Mouse (Mus musculus) layer of hippocampus, adult 9-11 months (tissue): Measurements from ENCODE around the gene Htra2.

Source experiments
- DNase-seq: peaks from one replicate; pipeline ENCODE4 v3.0.0; 2022

Htra2 gene

GRCm38 (mm10) chr6:83054871-83055431, at the start of gene Htra2:
TSS of gene Htra2 (minus strand) at chr6:83055273.
- no peak for DNase-seq

- DNase-seq, result peak; percentile 81
Measured at GRCm38 (mm10) chr6:83104158-83104557, 49.1 kb upstream of the Htra2 start.

- DNase-seq, result no peak
Measured at GRCm38 (mm10) chr6:83103130-83103650, 48.1 kb upstream of the Htra2 start.

DNA sequence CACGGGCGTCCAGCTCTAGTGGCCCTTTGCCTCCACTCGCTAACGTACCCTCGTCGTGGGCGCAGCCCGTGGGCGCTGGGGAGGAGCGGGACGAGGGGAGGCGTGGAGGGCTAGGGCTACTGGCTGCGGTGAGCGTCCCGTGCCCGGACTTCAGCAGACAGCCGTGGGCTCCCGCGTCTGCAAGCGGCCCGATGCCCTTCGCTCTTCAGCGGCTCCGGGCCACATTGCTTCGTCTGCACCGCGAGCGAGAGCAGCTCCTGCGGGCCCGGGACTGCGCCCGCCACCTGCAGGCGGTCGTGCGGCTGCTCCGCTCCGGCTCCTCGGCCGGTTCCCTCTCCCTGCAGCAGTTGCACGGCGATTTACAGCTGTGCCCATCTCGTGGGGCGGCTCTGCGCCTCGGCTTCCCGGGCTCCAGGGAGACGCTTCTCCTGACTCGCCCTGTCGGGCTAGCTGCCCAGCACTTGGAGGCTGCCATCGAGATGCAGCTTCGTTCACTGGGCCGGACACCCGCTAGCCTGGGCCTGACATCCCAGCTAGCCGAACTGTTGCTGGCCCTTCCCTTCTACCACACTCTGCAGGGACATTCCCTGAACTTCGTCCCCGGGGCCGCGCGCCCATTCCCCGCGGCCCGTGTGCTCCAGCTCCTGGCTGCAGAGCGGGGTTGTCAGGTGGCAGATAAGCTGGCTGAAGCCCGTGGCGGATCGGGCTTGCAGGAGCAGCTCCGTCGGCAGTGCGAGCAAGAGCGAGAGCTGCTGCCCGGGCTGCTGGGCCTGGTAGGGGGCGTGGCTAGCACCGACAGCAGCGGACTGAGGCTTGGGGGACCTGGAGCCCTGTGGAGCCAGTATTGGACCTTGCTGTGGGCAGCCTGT, 46.8 kb upstream of the Htra2 start:
- peak; percentile 62 for DNase-seq

GRCm38 (mm10) chr6:83101316-83101687, 46.2 kb upstream of the Htra2 start, which contains the start of the genes Ccdc142 and Gm42688:
TSS of gene Ccdc142 (plus strand) at chr6:83101601.
TSS of gene Gm42688 (plus strand) at chr6:83101617.
- DNase-seq, result peak; percentile 93

DNA sequence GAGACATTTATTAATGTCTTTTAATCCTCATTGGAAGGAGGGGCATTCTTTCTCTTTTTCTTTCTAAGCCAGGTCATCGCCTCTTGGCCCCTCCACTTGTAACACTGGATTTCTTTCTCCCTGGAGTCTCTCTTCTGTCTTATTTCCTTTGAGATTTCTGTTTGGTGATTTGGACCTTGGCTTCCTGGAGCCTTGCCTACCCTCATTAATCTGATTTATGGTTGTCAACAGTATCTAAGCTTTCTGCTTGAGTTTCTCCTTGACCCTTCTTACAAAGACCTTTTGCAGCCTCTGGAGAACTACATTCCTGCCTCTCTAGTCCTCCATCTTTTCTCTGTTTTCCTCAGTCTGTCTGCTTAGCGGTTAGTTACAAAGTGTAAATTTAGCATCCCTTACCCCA, 43.3 kb upstream of the Htra2 start:
- DNase-seq, result no peak

- DNase-seq, result no peak
Measured at GRCm38 (mm10) chr6:83095968-83096367, 40.9 kb upstream of the Htra2 start.

GRCm38 (mm10) chr6:83092416-83093127, 37.5 kb upstream of the Htra2 start:
- DNase-seq, result no peak

- DNase-seq, result no peak
Measured at GRCm38 (mm10) chr6:83087926-83088260, 32.8 kb upstream of the Htra2 start.

GRCm38 (mm10) chr6:83087205-83087925, 32.3 kb upstream of the Htra2 start:
- DNase-seq, result no peak

DNA sequence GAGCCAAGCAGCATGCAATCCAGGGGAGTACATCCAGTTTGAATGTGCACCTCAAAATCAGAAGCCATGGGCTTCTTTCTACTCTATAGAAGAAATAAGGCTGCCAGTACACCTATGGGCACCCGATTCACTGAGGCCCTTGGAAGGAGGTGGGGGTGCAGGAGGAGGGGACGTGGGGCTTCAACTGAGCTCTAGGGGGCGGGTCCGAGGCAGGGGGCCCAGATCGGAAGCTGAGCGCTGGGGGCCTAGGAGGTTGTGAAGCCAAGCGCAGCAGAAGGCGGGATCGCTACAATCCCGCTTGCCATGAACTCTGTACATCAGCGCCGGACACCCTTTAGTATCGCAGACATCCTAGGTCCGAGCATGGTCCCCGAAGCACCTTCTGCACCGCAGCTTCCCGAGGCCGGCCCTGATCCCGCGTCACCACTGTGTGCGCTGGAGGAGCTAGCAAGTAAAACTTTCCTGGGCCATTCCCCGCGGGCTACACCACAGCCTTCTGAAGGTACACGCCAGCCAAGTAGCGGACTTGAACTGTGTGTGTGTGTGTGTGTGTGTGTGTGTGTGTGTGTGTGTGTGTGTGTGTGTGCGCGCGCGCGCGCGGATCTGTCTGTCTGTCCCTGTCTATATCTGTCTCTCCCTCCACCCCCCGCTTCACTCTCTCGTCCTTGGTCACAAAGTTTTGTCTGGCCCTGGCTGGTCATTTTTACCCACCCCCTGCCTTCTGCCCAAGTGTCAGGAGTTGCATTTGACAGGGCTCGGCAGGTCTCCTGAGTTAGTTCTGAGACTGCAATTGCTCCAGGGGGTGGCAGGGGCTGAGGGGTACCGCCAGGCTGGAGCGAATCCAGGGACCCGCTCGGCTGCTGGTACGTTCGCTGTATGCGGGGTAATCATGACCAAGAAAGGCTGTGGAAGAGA, 31.3 kb upstream of the Htra2 start, which contains the start of gene Lbx2:
TSS of gene Lbx2 (plus strand) at position 247 of the 915 bp plus-strand sequence.
- no peak for DNase-seq

- DNase-seq, result no peak
Measured at GRCm38 (mm10) chr6:83084477-83084876, 29.4 kb upstream of the Htra2 start.

DNA sequence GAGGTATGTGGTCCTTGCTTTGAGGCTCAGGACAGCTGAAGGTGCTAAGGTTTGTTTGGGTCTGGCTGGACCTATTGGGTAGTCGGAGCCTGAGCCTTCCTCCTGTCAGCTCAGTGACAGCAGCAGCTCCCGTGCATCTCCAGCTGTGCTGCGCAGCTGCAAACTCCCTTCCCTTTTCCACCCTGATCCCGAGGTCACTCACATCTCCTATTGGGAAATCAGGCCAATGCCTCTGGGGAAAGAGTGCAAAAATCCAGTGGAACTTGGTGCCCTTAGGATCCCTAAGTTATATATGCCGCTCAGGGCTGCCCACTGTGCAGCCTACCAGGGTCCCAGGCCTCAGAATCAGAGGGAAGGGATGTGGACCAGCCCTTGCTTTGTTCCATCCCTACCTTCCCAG, 28.4 kb upstream of the Htra2 start:
- no peak for DNase-seq

DNA sequence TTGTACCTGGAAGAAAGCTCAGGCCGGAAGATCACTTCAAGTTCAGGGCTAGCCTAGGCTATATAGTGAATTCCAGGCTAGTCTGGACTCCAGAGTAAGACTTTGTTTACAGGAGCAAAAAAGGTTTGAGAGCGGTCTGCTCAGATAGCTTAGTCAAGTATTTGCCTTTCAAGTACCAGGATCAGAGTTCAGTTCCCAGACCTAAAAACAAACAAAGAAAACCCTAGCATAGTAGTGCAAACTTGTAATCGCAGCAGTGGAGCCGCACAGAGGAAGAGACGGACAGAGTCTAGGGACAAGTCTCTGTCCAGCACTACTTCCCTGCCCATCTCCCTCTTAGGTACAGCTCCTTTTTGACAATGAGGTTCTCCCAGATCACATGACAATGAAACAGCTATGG, 25.1 kb upstream of the Htra2 start:
- no peak for DNase-seq

DNA sequence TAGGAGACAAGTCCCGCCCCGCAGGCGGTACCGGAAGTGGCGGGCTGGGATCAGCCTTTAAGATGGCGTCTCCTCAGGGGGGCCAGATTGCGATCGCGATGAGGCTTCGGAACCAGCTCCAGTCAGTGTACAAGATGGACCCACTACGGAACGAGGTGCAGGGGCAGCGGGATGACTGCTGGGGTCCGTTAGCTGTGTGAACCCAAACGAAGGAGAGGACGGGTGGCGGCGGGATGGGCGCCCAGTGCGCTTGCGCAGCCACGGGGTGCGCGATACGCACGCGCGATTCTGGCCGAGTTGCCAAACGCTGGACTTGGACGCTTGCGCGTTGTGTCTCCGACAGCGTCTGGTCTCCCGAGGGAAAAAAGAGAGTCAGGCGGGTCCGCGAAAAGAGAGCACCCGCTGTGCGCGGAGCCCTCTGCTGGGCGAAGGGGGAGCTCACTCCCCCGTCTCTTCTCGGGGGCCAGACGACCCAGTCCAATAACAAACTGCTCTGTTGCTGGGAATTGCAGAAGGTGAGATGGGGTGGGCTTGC, 23.3 kb upstream of the Htra2 start:
- peak; percentile 98 for DNase-seq

DNA sequence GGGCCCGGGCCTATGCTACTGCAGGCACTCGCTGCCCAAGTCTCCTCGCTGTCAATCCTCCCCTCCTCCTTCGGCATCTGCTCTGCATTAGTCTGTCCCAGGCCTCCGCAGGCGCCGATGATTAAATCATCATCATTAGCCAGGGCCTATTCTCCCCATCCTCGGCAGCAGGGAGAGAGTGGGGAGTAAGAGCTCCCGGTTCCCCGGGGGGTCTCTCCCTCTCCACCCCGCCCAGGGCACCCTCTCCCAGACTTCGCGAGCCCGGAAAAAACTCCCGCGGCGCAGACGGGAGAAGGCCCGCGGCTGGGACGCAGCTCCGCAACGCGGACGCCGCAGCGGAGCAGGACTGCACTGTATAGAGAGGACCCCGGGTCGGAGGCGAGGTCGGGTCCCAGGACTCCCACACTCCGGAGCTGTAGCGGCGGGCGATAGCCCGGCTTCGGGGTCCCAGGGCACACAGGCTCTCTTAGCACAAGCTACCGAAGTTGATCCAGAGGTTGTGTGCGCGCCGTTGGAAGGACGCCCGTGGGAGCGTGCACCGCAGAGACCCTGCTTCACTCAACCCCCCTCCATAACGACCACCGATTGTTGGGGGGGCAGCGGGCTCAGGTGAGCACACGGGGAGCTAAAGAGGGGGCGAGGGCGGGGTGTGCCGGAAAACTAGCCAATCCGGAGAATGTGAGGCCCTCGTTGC, 22.7 kb upstream of the Htra2 start, which contains the start of gene Pcgf1:
TSS of gene Pcgf1 (plus strand) at position 240 of the 694 bp plus-strand sequence.
- peak; percentile 67 for DNase-seq

- DNase-seq, result no peak
Measured at GRCm38 (mm10) chr6:83074979-83075378, 19.9 kb upstream of the Htra2 start.

DNA sequence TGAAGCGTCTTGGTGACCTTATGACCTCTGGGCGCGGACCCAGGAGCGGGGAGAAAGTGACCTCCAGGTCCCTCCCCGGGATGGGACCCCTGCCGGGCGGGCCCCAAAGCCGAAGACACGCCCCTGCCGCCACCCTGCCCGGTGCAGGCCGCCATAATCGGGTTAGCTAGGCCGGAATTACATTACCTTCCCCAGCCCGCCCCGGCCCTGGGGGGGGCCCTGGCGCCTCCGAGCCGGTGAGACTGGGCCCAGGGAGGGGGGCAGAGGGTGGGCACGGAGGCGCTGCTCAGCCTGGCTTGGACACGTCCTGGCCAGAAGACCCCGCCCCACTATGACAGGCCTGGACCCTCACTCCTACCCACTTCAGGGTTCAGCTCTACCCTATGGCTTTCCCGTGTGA, 16.1 kb upstream of the Htra2 start:
- no peak for DNase-seq

GRCm38 (mm10) chr6:83070311-83071219, 15.5 kb upstream of the Htra2 start:
- DNase-seq, result no peak

DNA sequence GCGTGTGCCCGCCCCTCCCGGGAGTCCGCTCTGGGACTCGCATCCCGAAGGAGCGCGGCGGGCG, 15.0 kb upstream of the Htra2 start, which contains the start of gene Tlx2:
TSS of gene Tlx2 (minus strand) at position 47 of the 64 bp plus-strand sequence.
- no peak for DNase-seq
